ENCODE assay signal across 8 mouse cellular contexts in genomic region chr1:51458731-51459450, GRCm38 (mm10). TPM values are rescaled to one million over a fixed set of nuclear protein-coding genes. Genes with fewer than 3 reads are reported as not detected.
DNase-seq lines count a peak whose midpoint lies in the region; ATAC-seq and TF ChIP-seq lines count a peak whose summit lies in the region.

No protein-coding gene starts in this region.

- TF ChIP-seq EP300 in ES-Bruce4 (IDR thresholded peaks at IDR 0.05; ENCODE audit: insufficient read depth, low read depth, low read length) = no peak
- no peak for TF ChIP-seq EP300 in lung, postnatal 0 days (IDR thresholded peaks at IDR 0.05)

- DNase-seq in heart, adult 18-20 months = peak; percentile 39 to 77
- no peak for DNase-seq in heart, postnatal 25 days (ENCODE audit: low spot score)
- DNase-seq in cerebellum, adult 8-10 months = peak; percentile 35
- peak; percentile 87 for DNase-seq in lung, postnatal 0 days (ENCODE audit: low spot score)
- DNase-seq in frontal cortex, postnatal 25 days (ENCODE audit: low spot score in 2 of 2) = no peak

- no peak overlapping the region for H3K27ac ChIP-seq in ES-Bruce4 (ENCODE audit: insufficient read depth, low read length)
- no peak overlapping the region for H3K27ac ChIP-seq in lung, postnatal 0 days (ENCODE audit: low read length)
- no peak overlapping the region for H3K27ac ChIP-seq in stomach, embryonic 15.5 days

- H3K9ac ChIP-seq in ES-Bruce4 (ENCODE audit: low read depth, poor library complexity, severe bottlenecking) = no peak overlapping the region
- H3K9ac ChIP-seq in lung, postnatal 0 days (replicated peaks; ENCODE audit: low read depth) = no peak overlapping the region
- no peak overlapping the region for H3K9ac ChIP-seq in stomach, embryonic 15.5 days

- ATAC-seq in inflammation-experienced regulatory T-cells, adult 6 months = peak; percentile 80
- peak; percentile 25; the same call in 1 of the 2 replicates for ATAC-seq in lung, postnatal 0 days
- ATAC-seq in stomach, embryonic 15.5 days (ENCODE audit: insufficient read depth, low FRiP score, low read depth) = peak; percentile 47; the same call in 1 of the 2 replicates

- 67% methylated on average over 10 of the region's 10 CpGs for WGBS in lung, postnatal 0 days
- 70% methylated on average over 10 of the region's 10 CpGs for WGBS in stomach, embryonic 15.5 days

- H3K9me3 ChIP-seq in ES-Bruce4 (replicated peaks; ENCODE audit: control insufficient read depth, insufficient read depth, low read length, poor library complexity, severe bottlenecking) = no peaks in the 10 kb centered on the region
- H3K9me3 ChIP-seq in lung, postnatal 0 days (ENCODE audit: low read length) = no peaks in the 10 kb centered on the region
- H3K9me3 ChIP-seq in stomach, embryonic 15.5 days = no peaks in the 10 kb centered on the region

- H3K36me3 ChIP-seq in ES-Bruce4 (ENCODE audit: control insufficient read depth, insufficient read depth, low read length, poor library complexity, severe bottlenecking) = no peaks in the 10 kb centered on the region
- H3K36me3 ChIP-seq in lung, postnatal 0 days (ENCODE audit: insufficient read depth, low read length) = no peaks in the 10 kb centered on the region
- H3K36me3 ChIP-seq in stomach, embryonic 15.5 days = no peaks in the 10 kb centered on the region

- peak; percentile 8 for TF ChIP-seq CTCF in ES-Bruce4 (IDR thresholded peaks at IDR 0.05; ENCODE audit: low read depth, low read length)
- peak; percentile 89 for TF ChIP-seq CTCF in lung, postnatal 0 days (IDR thresholded peaks at IDR 0.05)

- H3K4me1 ChIP-seq in ES-Bruce4 (ENCODE audit: control insufficient read depth, insufficient read depth, low read length) = no peaks in the 10 kb centered on the region
- no peaks in the 10 kb centered on the region for H3K4me1 ChIP-seq in lung, postnatal 0 days (ENCODE audit: insufficient read depth, low read depth, low read length)
- no peaks in the 10 kb centered on the region; the same call in 1 of the 2 replicates for H3K4me1 ChIP-seq in stomach, embryonic 15.5 days

- TF ChIP-seq POLR2A in ES-Bruce4 (IDR thresholded peaks at IDR 0.05; ENCODE audit: insufficient read depth, low read length) = no peak

- intact Hi-C loops in heart, postnatal 25 days (cut with DNase I) = loop anchor here (1.0 to 10.0 kb wide), 2 partner anchors 138 to 494 kb away; no protein-coding TSS in a partner anchor

- H3K4me3 ChIP-seq in ES-Bruce4 (ENCODE audit: low read depth, low read length) = peak overlapping the region; percentile 55
- H3K4me3 ChIP-seq in lung, postnatal 0 days (ENCODE audit: low read depth, low read length) = no peak overlapping the region
- H3K4me3 ChIP-seq in stomach, embryonic 15.5 days (replicated peaks) = no peak overlapping the region

- H3K27me3 ChIP-seq in ES-Bruce4 (ENCODE audit: control insufficient read depth, insufficient read depth, low read length, poor library complexity, severe bottlenecking) = no peaks in the 10 kb centered on the region
- H3K27me3 ChIP-seq in lung, postnatal 0 days (replicated peaks; ENCODE audit: insufficient read depth, low read length) = no peaks in the 10 kb centered on the region
- H3K27me3 ChIP-seq in stomach, embryonic 15.5 days (replicated peaks) = no peaks in the 10 kb centered on the region

- H3K4me2 ChIP-seq in lung, postnatal 0 days (replicated peaks; ENCODE audit: low read depth, low read length) = no peak overlapping the region
- no peak overlapping the region for H3K4me2 ChIP-seq in stomach, embryonic 15.5 days

RNA-seq across cellular contexts. Expression of gene Nabp1, which starts 19.3 kb away (rescaled TPM):
- total RNA-seq in heart, adult 18-20 months (2021) = 10 to 100 TPM; 44.2 to 48.5 TPM
- 10 to 100 TPM; 33.6 to 37.4 TPM for total RNA-seq in heart, postnatal 25 days (2021)
- 126 and 145 TPM in 2 replicates for polyA plus RNA-seq in ES-Bruce4 (2011; ENCODE audit: insufficient read depth, insufficient read length, low read depth, missing spikeins)
- polyA plus RNA-seq in inflammation-experienced regulatory T-cells, adult 6 months (2017; shearing (Covaris generic)) = 10 to 100 TPM; 32.7 to 58.5 (median 36.0) TPM
- polyA plus RNA-seq in lung, postnatal 0 days (2015; fragmentation: Nextera tagmentation; extraction: Ambion mirVana) = 20.0 and 25.0 TPM in 2 replicates
- polyA plus RNA-seq in stomach, embryonic 15.5 days (2015; fragmentation: Nextera tagmentation; extraction: Ambion mirVana) = 17.2 and 17.5 TPM in 2 replicates

Comparison
In these comparisons a context has a peak if more than half of its experiments do, and no peak if none do; other contexts are left out.
1. DNase-seq: peak in heart, adult 18-20 months (2 of 2), cerebellum, adult 8-10 months (single experiment) and lung, postnatal 0 days (single experiment); none in heart, postnatal 25 days (single experiment) and frontal cortex, postnatal 25 days (0 of 2).
2. ATAC-seq: peak in every context shown above with its lines; median percentile 80 in inflammation-experienced regulatory T-cells, adult 6 months; 47 in stomach, embryonic 15.5 days; 25 in lung, postnatal 0 days.